Mouse (Mus musculus) MEL (cell line): ENCODE data around the gene Uqcr11.

Experiments used
- CHD2 ChIP-seq: IDR thresholded peaks from 2 replicates; pipeline ENCODE4 v1.6.1; 2011; ENCODE audit warnings: low read length, improper control_type of control experiment
- CTCF ChIP-seq, 3 experiments: IDR thresholded peaks in 2 of 3; conservative IDR thresholded peaks in 1 of 3; 2 replicates each; pipeline ENCODE4 v1.5.1; 2011 to 2012; ENCODE audit warnings: low read length in 3 of 3, low read depth in 2 of 3, mild to moderate bottlenecking in 2 of 3, improper control_type of control experiment in 1 of 3, inconsistent platforms in 1 of 3, mixed read lengths in 1 of 3, moderate library complexity in 1 of 3; ENCODE audit not compliant: control insufficient read depth in 1 of 3, insufficient read depth in 1 of 3, poor library complexity in 1 of 3, severe bottlenecking in 1 of 3
- HCFC1 ChIP-seq: IDR thresholded peaks from 2 replicates; pipeline ENCODE4 v1.6.1; 2012; ENCODE audit warnings: low read depth, mild to moderate bottlenecking, inconsistent platforms, low read length, improper control_type of control experiment, moderate library complexity
- MAFK ChIP-seq: IDR thresholded peaks from 2 replicates; pipeline ENCODE4 v1.6.1; 2011; ENCODE audit warnings: low read depth, mild to moderate bottlenecking, low read length, improper control_type of control experiment, borderline replicate concordance
- MEF2A ChIP-seq: IDR thresholded peaks from 2 replicates; pipeline ENCODE4 v1.6.1; 2014; ENCODE audit warnings: low read depth, mild to moderate bottlenecking, inconsistent platforms, low read length, improper control_type of control experiment; ENCODE audit not compliant: poor library complexity, insufficient replicate concordance, severe bottlenecking; ENCODE audit errors: extremely low read depth
- MXI1 ChIP-seq: IDR thresholded peaks from 2 replicates; pipeline ENCODE4 v1.6.1; 2011; ENCODE audit warnings: mild to moderate bottlenecking, low read depth, low read length, improper control_type of control experiment
- MYC ChIP-seq: IDR thresholded peaks from 2 replicates; pipeline ENCODE4 v1.6.1; 2011; ENCODE audit warnings: low read depth, mild to moderate bottlenecking, low read length, improper control_type of control experiment, moderate library complexity
- POLR2AphosphoS2 ChIP-seq: IDR thresholded peaks from 2 replicates; pipeline ENCODE4 v1.6.1; 2011; ENCODE audit warnings: low read length, improper control_type of control experiment

DNA sequence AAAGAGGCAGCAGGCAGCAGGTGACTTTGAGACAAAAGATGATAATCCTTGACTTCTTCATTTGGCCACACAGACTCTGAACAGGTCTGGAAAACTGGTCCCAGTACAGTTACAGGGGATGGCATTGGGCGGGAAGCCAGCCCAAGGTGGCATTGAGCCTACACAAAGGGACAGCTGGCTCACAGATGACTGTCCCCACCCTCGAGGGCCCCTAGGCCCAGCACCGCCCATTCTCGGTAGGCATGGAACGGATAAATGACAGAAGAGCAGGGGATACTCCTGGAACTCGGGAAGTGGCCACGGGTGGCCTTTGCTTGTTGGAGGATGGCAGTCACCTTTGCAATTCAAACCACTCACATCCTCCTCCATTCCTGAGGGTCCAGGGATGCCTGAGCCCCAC is 21.3 kb downstream of the Uqcr11 start:
- no peak for TF ChIP-seq CTCF (IDR thresholded peaks at IDR 0.05 in 2 of 3, conservative IDR thresholded peaks at IDR 0.05 in 1 of 3; ENCODE audit: control insufficient read depth in 1 of 3, insufficient read depth in 1 of 3, low read depth in 2 of 3, low read length in 3 of 3, poor library complexity in 1 of 3, severe bottlenecking in 1 of 3)
- no peak for TF ChIP-seq MXI1
- TF ChIP-seq HCFC1: no peak
- TF ChIP-seq MYC: no peak
- no peak for TF ChIP-seq POLR2AphosphoS2
- no peak for TF ChIP-seq MAFK
- no peak for TF ChIP-seq CHD2
- TF ChIP-seq MEF2A: no peak
